Mouse (Mus musculus) bone marrow, adult 2 months (tissue): ENCODE results near the gene Zfp715. TPM values are rescaled to one million over a fixed set of nuclear protein-coding genes. Genes with fewer than 3 reads are reported as not detected.
A peak's percentile ranks its signal among the peaks of the same experiment; 100 is the strongest.

Experiments used
- H3K27ac ChIP-seq: fragments of 200-500 bp; 2 replicates; pipeline ENCODE4 v1.5.1; 2012; ENCODE audit warnings: low read depth, mild to moderate bottlenecking, control low read depth, inconsistent platforms, low read length; ENCODE audit not compliant: control insufficient read depth, poor library complexity, insufficient read depth
- H3K4me1 ChIP-seq: fragments of 200-500 bp; 2 replicates; pipeline ENCODE4 v1.6.1; 2011; ENCODE audit warnings: low read length; ENCODE audit not compliant: control insufficient read depth, insufficient read depth
- H3K4me3 ChIP-seq: fragments of 200-500 bp; replicated peaks from 2 replicates; pipeline ENCODE3; 2011; ENCODE audit warnings: mild to moderate bottlenecking, low read depth, low read length, control low read depth; ENCODE audit not compliant: control insufficient read depth
- CTCF ChIP-seq: fragments of 200-500 bp; IDR thresholded peaks from 2 replicates; pipeline ENCODE4 v1.5.1; 2011; ENCODE audit warnings: low read length, control low read depth; ENCODE audit not compliant: control insufficient read depth, insufficient read depth
- POLR2A ChIP-seq: fragments of 200-500 bp; IDR thresholded peaks from 2 replicates; pipeline ENCODE4 v1.6.1; 2011; ENCODE audit warnings: low read depth, mild to moderate bottlenecking, control low read depth, low read length, borderline replicate concordance; ENCODE audit not compliant: control insufficient read depth
- WGBS: fragments of 180-500 bp; shearing (Covaris S2); methylation state at CpG from one replicate; pipeline ENCODE4 v1.1.7; 2018; 5-methylcytosine and 5-hydroxymethylcytosine counted together
- polyA plus RNA-seq: library from polyadenylated mRNA; stranded (reverse); fragments of >200 nt; gene quantifications from 2 replicates; pipeline ENCODE4 v1.2.4, GENCODE M21; 2011; ENCODE audit warnings: low replicate concordance; ENCODE audit not compliant: missing spikeins, insufficient read depth, insufficient read length

Gene Zfp715
- polyA plus RNA-seq, 1 experiment: 17.7 TPM

DNA sequence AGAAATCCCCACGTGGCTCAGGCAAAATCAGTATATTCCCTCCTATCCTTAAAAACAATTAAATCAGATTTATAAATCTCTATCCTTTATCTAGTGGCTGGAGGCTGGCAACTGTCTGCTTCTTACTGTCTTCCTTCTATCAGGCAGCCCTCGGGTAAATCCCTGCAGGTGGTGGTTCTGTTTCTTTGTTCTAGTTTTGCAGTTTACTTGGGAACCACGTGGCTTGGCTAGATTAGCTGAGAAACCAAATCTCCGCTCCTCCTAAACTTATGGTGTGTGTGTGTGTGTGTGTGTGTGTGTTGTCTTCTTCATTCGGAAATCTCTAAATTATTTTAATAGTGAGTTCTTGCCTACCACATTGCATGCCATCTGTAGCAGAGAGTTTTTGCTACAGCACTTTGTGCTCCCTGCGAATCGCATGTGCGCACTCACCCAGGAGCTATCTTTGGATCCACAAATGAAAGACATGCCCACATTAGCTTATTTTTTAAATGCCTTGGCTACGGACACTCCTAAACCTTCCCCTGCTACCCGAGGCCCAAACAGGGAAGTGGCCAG is 13.2 kb upstream of the Zfp715 start:
- TF ChIP-seq POLR2A (no peak), CTCF (no peak)
- no peak overlapping the region for H3K27ac ChIP-seq
- H3K4me3 ChIP-seq: no peak overlapping the region
- WGBS: 64% methylated on average over 10 of the region's 10 CpGs
- no peaks in the 10 kb centered on the region for H3K4me1 ChIP-seq

DNA sequence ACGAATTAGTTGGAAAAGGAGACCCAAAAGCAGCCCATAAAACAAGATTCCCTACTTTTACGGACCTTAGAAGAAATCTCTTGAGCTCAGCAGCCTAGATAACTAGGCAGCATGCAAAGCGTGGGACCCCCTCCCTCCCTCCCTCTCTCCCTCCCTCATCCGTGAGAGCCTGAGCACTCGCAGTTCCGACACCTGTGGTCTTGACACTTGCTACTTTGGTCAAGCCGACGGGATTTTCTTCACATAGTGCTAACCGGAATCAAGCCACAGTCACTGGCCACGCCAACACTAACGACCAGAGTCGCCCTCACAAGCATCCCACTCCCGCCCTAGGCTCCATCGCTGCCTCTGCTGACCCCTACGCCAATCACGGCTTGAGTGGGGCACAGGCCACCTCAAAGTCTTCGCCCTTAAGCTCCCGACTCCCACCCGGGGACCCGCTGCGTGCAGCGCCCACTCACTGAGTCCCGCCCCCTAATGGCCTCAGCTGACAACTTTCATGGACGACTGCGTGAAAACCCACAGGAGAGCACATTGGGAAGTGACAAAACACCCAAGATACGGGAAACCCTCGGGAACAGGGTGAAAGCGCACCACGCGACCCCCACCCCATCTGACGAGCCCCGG is 595 bp downstream of the Zfp715 start:
- Histone ChIP-seq H3K27ac (peak overlapping the region; percentile 88), H3K4me1 (peaks cover 3% of the 10 kb centered on the region), H3K4me3 (peak overlapping the region; percentile 97)
- WGBS: 1% methylated on average over 31 of the region's 32 CpGs
- TF ChIP-seq POLR2A (peak; percentile 19; the same call in 1 of the 2 replicates), CTCF (peak; percentile 3; the same call in 1 of the 2 replicates)

DNA sequence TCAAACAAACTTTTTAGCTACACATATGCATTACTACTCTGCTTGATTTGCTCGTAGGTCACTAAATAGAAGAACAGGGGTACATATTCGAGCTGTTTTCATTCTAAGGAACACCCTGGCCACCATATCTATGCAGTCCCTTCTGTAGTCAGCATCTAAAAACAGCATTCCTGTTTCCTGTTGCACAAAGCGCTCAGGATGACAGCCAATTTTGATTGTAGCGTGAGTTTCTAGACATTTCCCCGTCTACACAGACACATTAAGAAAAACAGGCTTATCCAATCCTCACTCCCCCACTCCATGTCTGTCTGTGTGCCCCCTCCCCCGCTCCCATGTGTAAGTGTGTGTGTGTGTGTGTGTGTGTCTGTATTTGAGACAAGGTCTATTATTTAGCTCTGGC is 1.5 kb downstream of the Zfp715 start:
- TF ChIP-seq POLR2A (no peak), CTCF (no peak)
- Histone ChIP-seq H3K4me1 (peaks cover 3% of the 10 kb centered on the region), H3K27ac (no peak overlapping the region), H3K4me3 (no peak overlapping the region)
- 43% methylated on average over 6 of the region's 6 CpGs for WGBS

DNA sequence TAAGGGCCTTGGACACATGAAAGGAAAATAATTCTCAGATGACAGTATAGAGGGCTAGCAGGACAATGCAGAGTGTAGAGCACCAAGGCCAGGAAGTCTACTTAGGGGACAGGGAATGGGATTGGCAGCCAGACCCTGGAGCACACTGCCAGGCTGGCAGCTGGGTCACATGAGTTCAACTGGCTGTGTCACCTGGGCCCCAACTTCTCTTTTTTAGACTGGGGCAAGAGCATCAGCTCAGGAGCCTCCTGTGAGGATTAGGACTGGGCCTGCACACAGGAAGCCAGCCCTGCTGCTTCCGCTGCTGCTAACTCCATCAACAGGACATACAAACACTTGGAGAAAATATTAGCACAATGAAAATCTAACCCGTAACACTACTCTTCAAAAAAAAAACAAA is 4.0 kb downstream of the Zfp715 start:
- H3K4me3 ChIP-seq: no peak overlapping the region
- peaks cover 3% of the 10 kb centered on the region for H3K4me1 ChIP-seq
- TF ChIP-seq POLR2A: no peak
- 46% methylated on average over 2 of the region's 2 CpGs for WGBS
- no peak overlapping the region for H3K27ac ChIP-seq

DNA sequence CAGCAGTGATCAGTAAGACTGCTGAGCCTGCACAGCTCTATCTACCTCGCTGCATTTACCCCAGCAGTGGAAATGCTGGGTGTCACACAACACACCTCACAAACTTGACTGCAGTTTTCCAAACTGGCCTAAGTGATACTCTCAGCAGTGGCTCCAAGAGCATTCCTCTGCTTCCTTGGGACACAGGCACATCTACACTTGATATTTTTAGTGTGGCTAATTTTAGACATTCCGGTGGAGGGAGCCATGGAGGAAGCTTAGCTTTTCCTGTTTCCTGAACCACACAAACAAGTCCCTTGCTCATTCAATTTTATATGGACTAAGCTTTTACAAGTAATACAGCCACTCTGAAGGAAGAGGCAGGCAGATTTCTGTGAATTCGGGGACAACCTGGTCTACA is 7.9 kb downstream of the Zfp715 start:
- Histone ChIP-seq H3K4me1 (peaks cover 1% of the 10 kb centered on the region; the same call in 1 of the 2 replicates), H3K4me3 (no peak overlapping the region), H3K27ac (no peak overlapping the region)
- no peak for TF ChIP-seq CTCF
- no peak for TF ChIP-seq POLR2A
- WGBS: 9% methylated on average over 3 of the region's 3 CpGs

DNA sequence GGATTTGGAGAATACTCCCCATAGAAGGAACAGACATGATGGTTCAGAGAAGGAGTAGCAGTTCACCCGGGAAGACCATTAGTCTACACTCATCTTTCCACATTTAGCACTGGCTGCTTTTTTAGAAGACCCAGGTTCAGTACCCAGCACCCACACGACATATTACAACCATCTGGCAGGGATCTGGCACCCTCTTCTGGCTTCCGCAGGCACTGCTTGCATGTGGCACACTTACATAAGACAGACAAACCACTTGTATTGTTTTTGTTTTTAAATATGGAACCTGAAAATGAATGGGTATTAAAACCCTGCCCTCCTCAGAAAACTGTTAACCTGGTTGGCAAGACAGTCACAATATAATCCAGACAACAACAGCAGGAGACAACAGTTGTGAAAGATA is 21.6 kb downstream of the Zfp715 start:
- TF ChIP-seq CTCF: no peak
- no peak for TF ChIP-seq POLR2A
- 86% methylated on average over 3 of the region's 3 CpGs for WGBS
- H3K4me3 ChIP-seq: no peak overlapping the region
- H3K27ac ChIP-seq: no peak overlapping the region
- no peaks in the 10 kb centered on the region for H3K4me1 ChIP-seq

DNA sequence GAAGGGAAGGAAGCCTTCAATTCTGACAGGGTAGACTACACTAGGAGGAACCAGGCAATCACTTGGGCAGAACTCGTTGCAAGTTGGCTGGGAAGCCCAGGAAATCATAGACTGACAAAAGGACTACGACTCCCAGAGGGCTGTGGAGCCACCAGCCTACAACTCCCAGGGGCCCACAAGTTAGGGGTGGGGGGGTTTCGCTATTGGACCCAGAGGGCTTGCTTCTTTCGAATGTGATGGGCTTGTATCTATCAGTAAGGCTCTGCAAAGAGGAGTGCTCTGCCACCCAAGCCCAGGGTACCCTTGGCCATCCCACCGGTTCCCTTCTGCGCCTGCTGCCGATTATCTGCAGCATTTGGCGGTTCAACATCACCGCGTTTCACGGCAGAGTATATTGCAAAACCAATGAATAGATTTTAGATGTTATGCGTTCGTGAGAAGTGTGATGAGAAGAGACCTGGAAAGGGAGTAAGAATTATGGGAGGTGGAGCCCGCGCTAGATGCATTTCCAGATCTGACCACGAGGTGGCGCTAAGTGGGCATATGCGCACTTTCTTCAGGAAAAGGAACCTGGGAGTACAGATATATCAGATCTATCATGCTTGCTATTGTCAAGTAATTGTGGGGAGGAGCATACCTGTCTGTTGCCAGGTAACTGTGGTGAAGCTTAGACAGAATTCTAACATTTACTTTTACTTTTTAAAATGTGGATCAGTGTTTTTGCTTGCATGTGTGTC is 30.1 kb downstream of the Zfp715 start:
- H3K27ac ChIP-seq: no peak overlapping the region
- H3K4me3 ChIP-seq: no peak overlapping the region
- 11% methylated on average over 18 of the region's 18 CpGs for WGBS
- H3K4me1 ChIP-seq: no peaks in the 10 kb centered on the region
- TF ChIP-seq POLR2A: no peak
- peak; percentile 84 for TF ChIP-seq CTCF

DNA sequence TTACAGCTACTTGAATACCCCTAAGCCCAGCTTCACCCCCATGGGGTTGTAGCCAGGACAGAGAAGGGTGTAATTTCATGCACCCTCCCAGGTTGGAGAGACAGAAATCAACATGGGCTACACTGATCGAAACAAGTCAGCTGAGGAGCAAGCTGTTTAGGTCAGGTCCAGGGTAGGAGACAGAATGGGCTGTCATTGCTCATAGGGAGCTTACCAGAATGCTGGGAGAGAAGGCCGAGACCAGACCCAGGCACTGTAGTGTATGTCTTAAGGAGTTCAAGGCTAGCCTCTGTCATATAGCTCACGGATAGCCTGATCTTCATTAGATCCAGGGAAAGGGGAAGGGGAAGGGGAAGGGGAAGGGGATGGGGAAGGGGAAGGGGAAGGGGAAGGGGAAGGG is 30.6 kb downstream of the Zfp715 start:
- WGBS: 74% methylated on average over 3 of the region's 3 CpGs
- Histone ChIP-seq H3K27ac (no peak overlapping the region), H3K4me3 (no peak overlapping the region), H3K4me1 (peaks cover 2% of the 10 kb centered on the region; the same call in 1 of the 2 replicates)
- no peak for TF ChIP-seq POLR2A
- TF ChIP-seq CTCF: no peak
